Mouse (Mus musculus): ENCODE measurements around the gene Sfxn2.
A peak's percentile ranks its signal among the peaks of the same experiment; 100 is the strongest.

The Sfxn2 gene

DNA sequence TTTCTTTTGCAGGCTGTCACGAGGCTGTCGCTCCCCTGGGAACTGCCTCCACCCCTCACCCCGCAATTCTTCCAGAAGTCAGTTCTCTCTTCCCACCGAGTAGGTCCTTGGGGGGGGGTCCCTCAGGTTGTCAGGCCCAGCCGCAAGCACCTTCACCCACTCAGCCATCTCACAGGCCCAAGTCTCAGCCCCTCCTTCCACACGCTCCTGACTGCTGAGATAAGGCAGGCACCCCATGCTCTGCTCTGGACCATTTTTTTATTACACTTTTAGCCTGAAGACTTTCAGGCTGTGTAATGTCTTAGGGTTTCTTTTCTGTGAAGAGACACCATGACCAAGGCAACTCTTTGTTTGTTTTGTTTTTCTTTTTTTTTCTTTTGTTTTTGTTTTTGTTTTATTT, 64.4 kb downstream of the Sfxn2 start:
- DNase-seq: no peak

DNA sequence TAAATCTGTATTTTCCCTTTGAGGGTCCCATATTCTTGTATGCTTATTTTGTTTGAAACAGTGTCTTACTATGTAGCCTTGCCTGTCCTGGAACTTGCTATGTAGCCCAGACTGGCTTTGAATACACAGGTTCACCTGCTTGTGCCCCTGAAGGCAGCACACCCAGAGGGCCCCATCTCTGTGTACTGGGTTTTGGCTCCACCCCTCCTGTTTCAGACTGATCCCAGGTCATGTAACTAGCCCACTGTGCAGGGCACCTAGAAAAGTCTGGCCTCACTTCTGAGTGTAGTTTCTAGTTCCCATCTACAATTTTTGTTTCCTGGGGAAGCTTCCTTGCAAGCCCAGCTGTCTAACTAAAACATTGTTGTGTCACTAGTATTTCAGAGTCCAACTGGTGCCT, 65.9 kb downstream of the Sfxn2 start:
- DNase-seq: no peak

DNA sequence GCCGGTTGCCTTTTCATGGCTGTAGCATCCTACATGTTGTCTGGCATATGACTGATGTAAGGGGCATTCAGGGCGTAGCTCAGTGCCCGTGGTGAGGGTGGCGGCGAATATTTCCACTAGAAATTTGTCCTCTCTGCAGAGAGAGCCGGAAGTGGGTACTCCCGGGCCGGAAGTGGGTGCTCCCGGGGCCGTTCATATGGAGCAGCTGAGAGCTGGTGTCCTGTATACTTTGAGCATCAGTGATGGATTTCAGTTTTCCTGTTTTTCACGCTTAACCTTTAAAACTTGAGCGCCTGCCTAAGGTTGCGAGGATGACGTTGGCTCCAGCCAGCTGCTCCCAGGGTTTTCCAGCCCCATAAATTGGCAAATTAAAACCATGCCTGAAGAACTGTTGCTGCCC, 66.3 kb downstream of the Sfxn2 start:
- peak; percentile 67 for DNase-seq

DNA sequence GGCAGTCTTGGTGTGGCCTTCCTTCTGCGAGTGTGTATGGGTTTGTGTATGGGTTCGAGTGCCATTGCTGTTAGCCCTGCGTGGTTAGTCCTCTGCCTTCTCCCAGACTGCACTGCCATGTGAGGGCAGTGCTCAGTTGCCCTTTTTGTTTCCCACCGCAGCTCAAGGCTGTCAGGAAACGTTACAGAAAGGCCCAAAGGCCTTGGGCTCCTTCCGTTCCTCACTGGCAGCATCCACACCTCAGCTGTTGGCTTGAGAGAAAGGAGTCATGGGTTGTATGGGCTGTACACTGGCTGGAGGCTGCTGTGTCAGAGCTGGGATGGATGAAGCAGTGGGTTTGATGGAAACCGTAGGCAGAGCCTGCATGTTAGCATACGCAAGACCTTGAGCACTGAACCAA, 67.6 kb downstream of the Sfxn2 start:
- no peak for DNase-seq

GRCm38 (mm10) chr19:46641420-46642085, 68.4 kb downstream of the Sfxn2 start:
- DNase-seq: peak; percentile 87

DNA sequence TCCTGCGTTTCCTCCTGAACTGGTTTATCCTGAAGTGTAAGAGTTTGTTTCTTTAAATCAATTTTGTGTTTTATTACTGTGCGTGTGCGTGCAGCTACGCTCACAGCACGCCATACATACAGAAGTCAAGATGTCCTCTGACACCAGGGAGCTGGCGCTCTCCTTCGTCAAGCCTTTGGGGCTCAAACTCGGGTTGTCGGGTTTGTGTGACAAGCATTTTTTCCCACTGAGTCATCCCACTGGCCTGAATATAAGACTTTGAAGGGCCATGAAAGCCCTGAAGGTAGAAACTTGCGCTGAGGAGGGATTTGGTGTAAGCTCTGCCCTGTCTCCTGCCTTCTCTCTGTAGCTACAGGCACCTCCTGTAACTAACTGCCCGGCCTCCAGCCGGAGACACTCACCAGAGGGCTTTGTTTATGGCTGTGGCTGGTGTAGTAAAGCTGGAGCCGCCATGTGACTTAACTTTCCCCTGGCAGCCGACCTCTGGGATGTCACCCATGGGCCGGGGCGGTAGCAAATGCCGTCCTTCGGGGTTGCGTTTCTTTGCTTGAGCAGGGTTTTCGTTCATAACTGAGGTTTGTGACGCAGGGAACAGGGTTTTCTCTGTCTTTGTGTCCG, 69.1 kb downstream of the Sfxn2 start:
- no peak for DNase-seq

DNA sequence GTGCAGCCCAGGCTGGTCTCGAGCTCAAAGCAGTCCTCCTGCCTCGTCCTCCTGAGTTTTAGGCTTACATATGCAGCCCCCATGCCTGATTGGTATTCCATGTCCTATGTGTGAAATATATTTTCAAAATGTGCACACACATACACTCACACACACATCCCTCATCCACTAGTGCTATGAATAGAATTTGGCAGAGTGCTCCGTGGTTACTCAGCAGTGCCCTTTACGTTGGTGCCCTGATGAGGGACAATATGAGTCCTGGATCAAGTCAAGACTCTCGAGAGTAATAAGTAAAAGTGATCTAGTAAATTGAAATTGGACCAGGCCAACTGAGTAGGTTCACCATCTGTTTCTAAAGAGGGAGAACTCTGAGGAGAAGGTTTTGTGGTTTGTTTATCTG, 70.1 kb downstream of the Sfxn2 start:
- DNase-seq: no peak

GRCm38 (mm10) chr19:46644343-46644792, 71.2 kb downstream of the Sfxn2 start:
- DNase-seq: no peak

GRCm38 (mm10) chr19:46644793-46645602, 71.8 kb downstream of the Sfxn2 start:
- peak; percentile 60 for DNase-seq

- DNase-seq: no peak
Observed at GRCm38 (mm10) chr19:46646041-46646481, 72.9 kb downstream of the Sfxn2 start.

DNA sequence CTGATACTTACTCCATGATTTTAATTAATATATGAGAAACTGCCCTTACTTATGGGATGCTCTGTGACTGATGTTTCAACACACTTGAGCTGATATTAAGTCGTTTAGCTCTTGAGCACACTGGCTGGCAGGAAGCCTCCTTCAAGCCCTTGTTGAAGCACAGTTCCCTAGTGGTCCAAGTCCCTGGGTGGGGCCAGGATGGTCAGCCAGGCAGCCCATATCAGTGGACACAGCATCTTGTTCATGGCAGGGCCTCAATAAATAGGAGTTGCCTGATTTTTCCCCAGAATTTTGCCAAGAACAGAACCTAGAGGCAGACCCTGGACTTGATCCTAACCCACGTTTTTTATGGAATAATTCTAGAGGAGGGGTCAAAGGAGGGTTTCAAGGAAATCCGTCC, 74.1 kb downstream of the Sfxn2 start:
- no peak for DNase-seq
